Mouse (Mus musculus): Measurements from ENCODE around the gene Nt5c3.
"Not testable (repeated sequence)": the region's sequence is repeated elsewhere in the genome, so short reads cannot be mapped to it uniquely, and the experiment has no call there.

The Nt5c3 gene

GRCm38 (mm10) chr6:56904982-56905381, 18.8 kb downstream of the Nt5c3 start:
- in situ Hi-C loops (cut with MseI, MboI): loop anchor here (5.0 kb wide), 2 partner anchors 93 to 98 kb away; no protein-coding TSS in a partner anchor

- in situ Hi-C loops (cut with MseI, MboI): no loop called here
These were observed 19.4 kb downstream of the Nt5c3 start for GRCm38 (mm10) chr6:56904330-56904729.

GRCm38 (mm10) chr6:56903831-56904230, 19.9 kb downstream of the Nt5c3 start:
- in situ Hi-C loops (cut with MseI, MboI): no loop called here

- in situ Hi-C loops (cut with MseI, MboI): no loop called here
These were observed 20.9 kb downstream of the Nt5c3 start for GRCm38 (mm10) chr6:56902606-56903520.

- in situ Hi-C loops (cut with MseI, MboI): no loop called here
These were observed 21.8 kb downstream of the Nt5c3 start for GRCm38 (mm10) chr6:56901824-56902386.

- in situ Hi-C loops (cut with MseI, MboI): no loop called here
These were observed 22.4 kb downstream of the Nt5c3 start for GRCm38 (mm10) chr6:56901336-56901735.

GRCm38 (mm10) chr6:56899601-56900000, 24.1 kb downstream of the Nt5c3 start:
- in situ Hi-C loops (cut with MseI, MboI): no loop called here

GRCm38 (mm10) chr6:56890762-56891161, 33.0 kb downstream of the Nt5c3 start:
- in situ Hi-C loops (cut with MseI, MboI): no loop called here

- in situ Hi-C loops (cut with MseI, MboI): no loop called here
These were observed 35.2 kb downstream of the Nt5c3 start for GRCm38 (mm10) chr6:56888561-56888960.

- in situ Hi-C loops (cut with MseI, MboI): no loop called here
These were observed 44.3 kb downstream of the Nt5c3 start for GRCm38 (mm10) chr6:56879352-56879955.

- in situ Hi-C loops (cut with MseI, MboI): no loop called here
These were observed 45.7 kb downstream of the Nt5c3 start for GRCm38 (mm10) chr6:56877985-56878384.

- in situ Hi-C loops (cut with MseI, MboI): no loop called here
These were observed 46.9 kb downstream of the Nt5c3 start for GRCm38 (mm10) chr6:56876870-56877269.

GRCm38 (mm10) chr6:56870027-56870426, 53.7 kb downstream of the Nt5c3 start:
- in situ Hi-C loops (cut with MseI, MboI): no loop called here

GRCm38 (mm10) chr6:56868565-56868964, 55.2 kb downstream of the Nt5c3 start:
- in situ Hi-C loops (cut with MseI, MboI): no loop called here

GRCm38 (mm10) chr6:56866899-56867298, 56.8 kb downstream of the Nt5c3 start:
- in situ Hi-C loops (cut with MseI, MboI): not testable (repeated sequence)

- in situ Hi-C loops (cut with MseI, MboI): no loop called here
These were observed 63.4 kb downstream of the Nt5c3 start for GRCm38 (mm10) chr6:56860205-56860848.

GRCm38 (mm10) chr6:56856748-56857147, 67.0 kb downstream of the Nt5c3 start:
- in situ Hi-C loops (cut with MseI, MboI): no loop called here

GRCm38 (mm10) chr6:56854803-56855202, 68.9 kb downstream of the Nt5c3 start:
- in situ Hi-C loops (cut with MseI, MboI): no loop called here

- in situ Hi-C loops (cut with MseI, MboI): no loop called here
These were observed 73.4 kb downstream of the Nt5c3 start for GRCm38 (mm10) chr6:56850315-56850714.

GRCm38 (mm10) chr6:56848974-56849373, 74.8 kb downstream of the Nt5c3 start:
- in situ Hi-C loops (cut with MseI, MboI): no loop called here

- in situ Hi-C loops (cut with MseI, MboI): no loop called here
These were observed 79.4 kb downstream of the Nt5c3 start for GRCm38 (mm10) chr6:56844365-56844764.

- in situ Hi-C loops (cut with MseI, MboI): no loop called here
These were observed 80.5 kb downstream of the Nt5c3 start for GRCm38 (mm10) chr6:56843229-56843628.

All from mouse trophoblast stem cell (cell line).